Mouse (Mus musculus) lung, adult 18-20 months (tissue): ENCODE data around the gene Camta1.
"Not testable (repeated sequence)": the region's sequence is repeated elsewhere in the genome, so short reads cannot be mapped to it uniquely, and the experiment has no call there.

Experiments
- DNase-seq, 2 experiments: peaks; one replicate each; pipeline ENCODE4 v3.0.0; 2022; ENCODE audit warnings: mixed read lengths in 2 of 2

Camta1 gene

GRCm38 (mm10) chr4:150910164-150910951 lies 951.3 kb downstream of the Camta1 start:
- no peak for DNase-seq

- DNase-seq = peak; percentile 97 to 99
Observed at GRCm38 (mm10) chr4:150909451-150910156, 952.1 kb downstream of the Camta1 start.

- not testable (repeated sequence) for DNase-seq
Observed at GRCm38 (mm10) chr4:150908512-150908911, 953.2 kb downstream of the Camta1 start.

- no peak for DNase-seq
Observed at GRCm38 (mm10) chr4:150907099-150907498, 954.6 kb downstream of the Camta1 start.

GRCm38 (mm10) chr4:150903091-150903742 lies 958.5 kb downstream of the Camta1 start:
- no peak for DNase-seq

GRCm38 (mm10) chr4:150902062-150902461 lies 959.6 kb downstream of the Camta1 start:
- peak in 1 of 2 experiments; percentile 13 for DNase-seq

GRCm38 (mm10) chr4:150901651-150902050 lies 960.0 kb downstream of the Camta1 start:
- DNase-seq = peak; percentile 78 to 83

- DNase-seq = no peak
Observed at GRCm38 (mm10) chr4:150900486-150900885, 961.2 kb downstream of the Camta1 start.

GRCm38 (mm10) chr4:150898716-150899365 lies 962.8 kb downstream of the Camta1 start:
- DNase-seq = peak; percentile 69 to 71

GRCm38 (mm10) chr4:150896896-150897624 lies 964.6 kb downstream of the Camta1 start:
- DNase-seq = no peak

- no peak for DNase-seq
Observed at GRCm38 (mm10) chr4:150894718-150895501, 966.8 kb downstream of the Camta1 start.

GRCm38 (mm10) chr4:150891308-150891707 lies 970.4 kb downstream of the Camta1 start:
- DNase-seq = no peak

- DNase-seq = peak; percentile 37 to 65
Observed at GRCm38 (mm10) chr4:150889955-150890315, 971.7 kb downstream of the Camta1 start.

GRCm38 (mm10) chr4:150889273-150889954 lies 972.3 kb downstream of the Camta1 start:
- DNase-seq = no peak

- no peak for DNase-seq
Observed at GRCm38 (mm10) chr4:150888492-150888891, 973.2 kb downstream of the Camta1 start.

GRCm38 (mm10) chr4:150887903-150888302 lies 973.8 kb downstream of the Camta1 start:
- DNase-seq = no peak

GRCm38 (mm10) chr4:150882632-150883031 lies 979.0 kb downstream of the Camta1 start:
- DNase-seq = no peak

- no peak for DNase-seq
Observed at GRCm38 (mm10) chr4:150880364-150880763, 981.3 kb downstream of the Camta1 start.

- DNase-seq = no peak
Observed at GRCm38 (mm10) chr4:150879631-150880030, 982.0 kb downstream of the Camta1 start.

GRCm38 (mm10) chr4:150875393-150875792 lies 986.3 kb downstream of the Camta1 start:
- no peak for DNase-seq

GRCm38 (mm10) chr4:150874416-150874815 lies 987.3 kb downstream of the Camta1 start:
- not testable (repeated sequence) for DNase-seq
